Mouse (Mus musculus) E14TG2a.4 (cell line): ENCODE measurements around the gene Lmntd1.

Experiments used
- H3K27me3 ChIP-seq: 2 replicates; pipeline ENCODE4 v1.6.1; 2014; ENCODE audit warnings: low read length, control low read depth; ENCODE audit not compliant: insufficient read depth
- H3K36me3 ChIP-seq: 2 replicates; pipeline ENCODE4 v1.6.1; 2014; ENCODE audit warnings: low read length, control low read depth; ENCODE audit not compliant: insufficient read depth
- H3K4me1 ChIP-seq: replicated peaks from 2 replicates; pipeline ENCODE4 v1.6.1; 2014; ENCODE audit warnings: low read depth, low read length, control low read depth
- H3K4me3 ChIP-seq: replicated peaks from 2 replicates; pipeline ENCODE4 v1.5.1; 2014; ENCODE audit warnings: mild to moderate bottlenecking, low read length
- H3K9me3 ChIP-seq: 2 replicates; pipeline ENCODE4 v1.6.1; 2014; ENCODE audit warnings: low read length, control low read depth
- CTCF ChIP-seq: conservative IDR thresholded peaks from 2 replicates; pipeline ENCODE4 v1.5.1; 2014; ENCODE audit warnings: low read length
- NANOG ChIP-seq: IDR thresholded peaks from 2 replicates; pipeline ENCODE4 v1.6.1; 2014; ENCODE audit warnings: borderline replicate concordance, low read length, mixed read lengths
- POU5F1 ChIP-seq: IDR thresholded peaks from 2 replicates; pipeline ENCODE4 v1.6.1; 2014; ENCODE audit warnings: low read length, borderline replicate concordance

Gene Lmntd1

GRCm38 (mm10) chr6:145432711-145433708 lies 181.1 kb downstream of the Lmntd1 start:
- no peak overlapping the region for H3K4me3 ChIP-seq
- no peaks in the 10 kb centered on the region for H3K9me3 ChIP-seq
- no peak for TF ChIP-seq NANOG
- no peak for TF ChIP-seq CTCF
- TF ChIP-seq POU5F1: no peak
- H3K36me3 ChIP-seq: no peaks in the 10 kb centered on the region
- H3K27me3 ChIP-seq: peaks cover 3% of the 10 kb centered on the region; the same call in 1 of the 2 replicates
- peaks cover 15% of the 10 kb centered on the region for H3K4me1 ChIP-seq

GRCm38 (mm10) chr6:145431747-145432146 lies 182.4 kb downstream of the Lmntd1 start:
- peaks cover 16% of the 10 kb centered on the region for H3K4me1 ChIP-seq
- H3K4me3 ChIP-seq: no peak overlapping the region
- no peak for TF ChIP-seq NANOG
- TF ChIP-seq POU5F1: no peak
- no peak for TF ChIP-seq CTCF
- no peaks in the 10 kb centered on the region for H3K9me3 ChIP-seq
- no peaks in the 10 kb centered on the region for H3K36me3 ChIP-seq
- peaks cover 3% of the 10 kb centered on the region; the same call in 1 of the 2 replicates for H3K27me3 ChIP-seq

DNA sequence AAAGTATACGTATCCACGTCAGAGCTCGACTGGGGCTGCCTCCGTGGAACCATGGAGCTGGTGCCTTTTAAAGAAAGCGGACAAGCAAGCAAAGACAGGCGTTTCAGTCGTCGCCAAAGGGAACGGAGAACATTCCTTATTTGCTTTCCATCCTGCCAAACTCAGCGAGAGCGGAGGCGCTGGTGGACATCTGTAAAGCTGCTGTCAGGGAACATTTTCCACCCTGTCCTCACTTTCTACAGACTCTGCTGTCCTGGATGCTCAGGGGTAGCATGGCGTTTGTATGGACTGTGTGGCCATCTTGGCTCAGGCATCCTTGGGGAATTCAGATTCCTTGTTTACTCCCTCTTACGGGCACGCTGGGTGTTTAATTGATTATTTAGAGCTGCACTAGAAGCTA lies 186.7 kb downstream of the Lmntd1 start:
- Histone ChIP-seq H3K36me3 (no peaks in the 10 kb centered on the region), H3K9me3 (no peaks in the 10 kb centered on the region), H3K4me1 (0 out of 2 replicates have a peak, but pooled peaks cover 4% of the 10 kb centered on the region), H3K4me3 (no peak overlapping the region), H3K27me3 (0 out of 2 replicates have a peak, but pooled peaks cover 7% of the 10 kb centered on the region)
- no peak for TF ChIP-seq CTCF
- TF ChIP-seq NANOG: no peak
- no peak for TF ChIP-seq POU5F1

DNA sequence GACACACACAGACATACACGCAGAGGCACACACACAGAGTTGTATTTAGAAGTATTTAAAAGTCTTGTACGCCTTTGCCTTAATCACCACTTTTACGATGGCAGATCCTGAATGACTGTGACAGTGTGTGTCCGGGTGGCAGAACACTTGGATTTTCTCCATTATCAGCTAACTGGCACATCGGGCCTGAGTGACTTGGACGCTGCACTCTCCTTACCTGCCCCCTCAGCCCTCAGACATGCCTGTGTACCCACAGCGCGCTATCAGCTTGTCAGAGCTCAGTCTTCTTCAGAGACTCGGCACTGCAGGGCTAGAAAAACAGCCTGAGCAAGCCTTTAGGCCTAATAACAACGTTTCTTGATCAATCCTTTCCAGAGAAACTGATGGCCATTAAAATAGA lies 187.6 kb downstream of the Lmntd1 start:
- H3K27me3 ChIP-seq: 0 out of 2 replicates have a peak, but pooled peaks cover 7% of the 10 kb centered on the region
- H3K4me1 ChIP-seq: 0 out of 2 replicates have a peak, but pooled peaks cover 4% of the 10 kb centered on the region
- no peak overlapping the region for H3K4me3 ChIP-seq
- no peaks in the 10 kb centered on the region for H3K9me3 ChIP-seq
- H3K36me3 ChIP-seq: no peaks in the 10 kb centered on the region
- TF ChIP-seq POU5F1: no peak
- TF ChIP-seq CTCF: no peak
- TF ChIP-seq NANOG: no peak

GRCm38 (mm10) chr6:145424156-145424555 lies 190.0 kb downstream of the Lmntd1 start:
- Histone ChIP-seq H3K36me3 (no peaks in the 10 kb centered on the region), H3K4me3 (no peak overlapping the region), H3K27me3 (peaks cover 6% of the 10 kb centered on the region; the same call in 1 of the 2 replicates), H3K4me1 (0 out of 2 replicates have a peak, but pooled peaks cover 4% of the 10 kb centered on the region), H3K9me3 (no peaks in the 10 kb centered on the region)
- TF ChIP-seq POU5F1 (no peak), CTCF (no peak), NANOG (no peak)

- no peaks in the 10 kb centered on the region for H3K36me3 ChIP-seq
- TF ChIP-seq POU5F1 (no peak), CTCF (no peak), NANOG (no peak)
- H3K4me1 ChIP-seq: 0 out of 2 replicates have a peak, but pooled peaks cover 4% of the 10 kb centered on the region
- H3K4me3 ChIP-seq: no peak overlapping the region
- H3K27me3 ChIP-seq: peaks cover 9% of the 10 kb centered on the region; the same call in 1 of the 2 replicates
- no peaks in the 10 kb centered on the region for H3K9me3 ChIP-seq
Measured at GRCm38 (mm10) chr6:145423484-145423883, 190.6 kb downstream of the Lmntd1 start.

DNA sequence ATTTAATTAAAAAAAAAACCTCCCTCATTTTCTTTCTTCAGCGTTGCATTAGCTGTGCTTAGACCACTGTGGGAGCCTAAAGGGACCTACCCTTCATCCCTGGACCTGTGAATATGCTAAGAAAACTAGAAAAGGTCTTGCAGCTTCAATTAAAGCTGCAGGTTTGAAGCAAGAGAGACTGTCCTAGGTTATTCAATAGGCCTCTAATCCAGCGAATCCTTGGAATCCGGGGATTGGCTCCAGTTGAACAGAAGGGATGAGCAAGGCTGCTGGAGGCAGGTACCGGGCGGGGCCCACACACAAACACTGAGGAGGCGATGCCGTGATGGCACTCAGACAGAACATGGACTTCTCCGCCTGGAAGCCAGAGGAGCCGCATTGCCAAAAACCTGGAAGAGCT lies 192.5 kb downstream of the Lmntd1 start:
- peaks cover 9% of the 10 kb centered on the region; the same call in 1 of the 2 replicates for H3K27me3 ChIP-seq
- no peaks in the 10 kb centered on the region for H3K9me3 ChIP-seq
- no peak overlapping the region for H3K4me3 ChIP-seq
- peaks cover 2% of the 10 kb centered on the region; the same call in 1 of the 2 replicates for H3K4me1 ChIP-seq
- H3K36me3 ChIP-seq: no peaks in the 10 kb centered on the region
- TF ChIP-seq POU5F1: no peak
- TF ChIP-seq CTCF: no peak
- TF ChIP-seq NANOG: no peak

DNA sequence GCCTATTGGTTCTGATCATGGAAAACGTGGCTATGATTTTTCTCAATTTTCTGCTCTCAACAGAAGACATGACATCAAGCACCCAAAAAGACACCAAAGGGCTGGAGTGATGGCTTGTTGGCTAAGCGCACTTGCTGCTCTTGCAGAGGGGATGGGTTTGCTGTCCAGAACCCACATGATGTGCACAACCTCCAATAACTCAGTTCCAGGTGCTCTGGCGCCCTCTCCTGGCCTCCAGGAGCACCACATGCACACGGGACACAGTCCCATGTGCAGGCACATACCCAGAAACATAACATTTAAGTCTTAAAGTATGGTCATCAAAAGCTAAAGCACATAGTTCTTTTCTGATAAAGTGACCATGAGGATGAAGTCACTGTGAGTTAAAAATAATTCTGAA lies 193.7 kb downstream of the Lmntd1 start:
- Histone ChIP-seq H3K9me3 (no peaks in the 10 kb centered on the region), H3K36me3 (no peaks in the 10 kb centered on the region), H3K4me3 (no peak overlapping the region), H3K27me3 (peaks cover 9% of the 10 kb centered on the region; the same call in 1 of the 2 replicates), H3K4me1 (no peaks in the 10 kb centered on the region; the same call in 1 of the 2 replicates)
- TF ChIP-seq POU5F1 (no peak), CTCF (no peak), NANOG (no peak)
